Mouse (Mus musculus) induced T-regulatory cell, adult 2 months (primary cell): ENCODE measurements around the gene Ufsp2.

Source experiments
- DNase-seq: peaks from one replicate; pipeline ENCODE4 v3.0.0-alpha.2; 2012; ENCODE audit warnings: low read depth

Gene Ufsp2

GRCm38 (mm10) chr8:45975126-45975836 lies at the start of gene Ufsp2, which contains the start of gene 1700029J07Rik:
Gene Ufsp2 (plus strand): TSS chr8:45975528.
Gene 1700029J07Rik (minus strand): TSS chr8:45975252.
- peak; percentile 98 for DNase-seq

GRCm38 (mm10) chr8:45934582-45935014 lies 40.7 kb upstream of the Ufsp2 start, which contains the start of gene Ccdc110:
Gene Ccdc110 (plus strand): TSS chr8:45934619.
- DNase-seq, result peak; percentile 88

GRCm38 (mm10) chr8:45936986-45937385 lies 38.3 kb upstream of the Ufsp2 start:
- DNase-seq, result no peak

GRCm38 (mm10) chr8:45946283-45946682 lies 29.0 kb upstream of the Ufsp2 start:
- DNase-seq, result no peak

- DNase-seq, result no peak
Measured at GRCm38 (mm10) chr8:45950622-45951021, 24.7 kb upstream of the Ufsp2 start.

- peak; percentile 57 for DNase-seq
Measured at GRCm38 (mm10) chr8:45970894-45971293, 4.4 kb upstream of the Ufsp2 start.

- peak; percentile 14 for DNase-seq
Measured at GRCm38 (mm10) chr8:45973988-45974505, 1.3 kb upstream of the Ufsp2 start.

- no peak for DNase-seq
Measured at GRCm38 (mm10) chr8:45975837-45976468, 625 bp downstream of the Ufsp2 start.

GRCm38 (mm10) chr8:45986665-45987064 lies 11.3 kb downstream of the Ufsp2 start:
- no peak for DNase-seq

- no peak for DNase-seq
Measured at GRCm38 (mm10) chr8:45988189-45988588, 12.9 kb downstream of the Ufsp2 start.

GRCm38 (mm10) chr8:45990631-45991310 lies 15.4 kb downstream of the Ufsp2 start:
- no peak for DNase-seq

GRCm38 (mm10) chr8:45994111-45994510 lies 18.8 kb downstream of the Ufsp2 start:
- DNase-seq, result peak; percentile 59

- no peak for DNase-seq
Measured at GRCm38 (mm10) chr8:45995576-45995975, 20.2 kb downstream of the Ufsp2 start.

GRCm38 (mm10) chr8:45998228-45998627 lies 22.9 kb downstream of the Ufsp2 start:
- no peak for DNase-seq

GRCm38 (mm10) chr8:45999138-45999783 lies 23.9 kb downstream of the Ufsp2 start, which contains the start of gene Lrp2bp:
Gene Lrp2bp (plus strand): TSS chr8:45999303.
- DNase-seq, result no peak

GRCm38 (mm10) chr8:45999784-46000705 lies 24.7 kb downstream of the Ufsp2 start:
- peak; percentile 99 for DNase-seq

GRCm38 (mm10) chr8:46005596-46005995 lies 30.3 kb downstream of the Ufsp2 start, which contains the start of gene Ankrd37:
Gene Ankrd37 (minus strand): TSS chr8:46005707.
- DNase-seq, result no peak

GRCm38 (mm10) chr8:46007050-46007672 lies 31.8 kb downstream of the Ufsp2 start:
- DNase-seq, result no peak

GRCm38 (mm10) chr8:46010306-46010705 lies 35.0 kb downstream of the Ufsp2 start:
- DNase-seq, result no peak
